Mouse (Mus musculus) intestine, postnatal 0 days (tissue): Measurements from ENCODE around the gene Gm49366. TPM values are rescaled to one million over a fixed set of nuclear protein-coding genes. Genes with fewer than 3 reads are reported as not detected.
"Not testable (repeated sequence)": the region's sequence is repeated elsewhere in the genome, so short reads cannot be mapped to it uniquely, and the experiment has no call there.

Experiments used
- ATAC-seq: fragments of 200-750 bp; cut with Nextera tagmentation; 2 replicates; pipeline ENCODE4 v1.8.0; 2017; ENCODE audit warnings: mild to moderate bottlenecking, moderate TSS enrichment, moderate library complexity
- H3K27ac ChIP-seq: fragments of 300-500 bp; sonication (generic); 2 replicates; pipeline ENCODE4 v1.5.1; 2014; ENCODE audit warnings: mild to moderate bottlenecking, low read depth, low read length, moderate library complexity
- H3K27me3 ChIP-seq: fragments of 300-500 bp; sonication (generic); replicated peaks from 2 replicates; pipeline ENCODE4 v1.6.1; 2014; ENCODE audit warnings: low read length, mixed read lengths; ENCODE audit not compliant: control insufficient read depth, insufficient read depth
- H3K36me3 ChIP-seq: fragments of 300-500 bp; sonication (generic); 2 replicates; pipeline ENCODE4 v1.6.1; 2014; ENCODE audit warnings: mild to moderate bottlenecking, moderate library complexity; ENCODE audit not compliant: control insufficient read depth, insufficient read depth
- H3K4me1 ChIP-seq: fragments of 300-500 bp; sonication (generic); replicated peaks from 2 replicates; pipeline ENCODE4 v1.6.1; 2014; ENCODE audit warnings: antibody characterized with exemption, low read length, mixed read lengths; ENCODE audit not compliant: control insufficient read depth, insufficient read depth
- H3K4me2 ChIP-seq: fragments of 300-500 bp; sonication (generic); replicated peaks from 2 replicates; pipeline ENCODE4 v1.6.1; 2014; ENCODE audit warnings: low read depth, mild to moderate bottlenecking, moderate library complexity
- H3K4me3 ChIP-seq: fragments of 300-500 bp; sonication (generic); 2 replicates; pipeline ENCODE4 v1.5.1; 2014; ENCODE audit warnings: low read depth, low read length
- H3K9ac ChIP-seq: fragments of 300-500 bp; sonication (generic); 2 replicates; pipeline ENCODE4 v1.6.1; 2014; ENCODE audit warnings: mild to moderate bottlenecking, low read depth, low read length
- H3K9me3 ChIP-seq: fragments of 300-500 bp; sonication (generic); 2 replicates; pipeline ENCODE4 v1.6.1; 2016; ENCODE audit warnings: mixed run types; ENCODE audit not compliant: control insufficient read depth
- CTCF ChIP-seq: sonication (generic); IDR thresholded peaks from 2 replicates; pipeline ENCODE4 v1.5.1; 2016; ENCODE audit warnings: low read depth, mild to moderate bottlenecking, control low read depth, antibody characterized with exemption, moderate library complexity
- WGBS: fragments of 180-500 bp; shearing (Covaris S2); extraction: QIAGEN DNeasy Blood & Tissue Kit; methylation state at CpG from one replicate; pipeline ENCODE4 v1.1.7; 2014; 5-methylcytosine and 5-hydroxymethylcytosine counted together
- polyA plus RNA-seq: library from polyadenylated mRNA; unstranded; fragments of >200 nt; fragmentation: Nextera tagmentation; extraction: Ambion mirVana; gene quantifications from 2 replicates; pipeline ENCODE4 v1.2.1, GENCODE M21; 2015

Gm49366 gene
- polyA plus RNA-seq, 1 experiment from 2014 or later = not detected

DNA sequence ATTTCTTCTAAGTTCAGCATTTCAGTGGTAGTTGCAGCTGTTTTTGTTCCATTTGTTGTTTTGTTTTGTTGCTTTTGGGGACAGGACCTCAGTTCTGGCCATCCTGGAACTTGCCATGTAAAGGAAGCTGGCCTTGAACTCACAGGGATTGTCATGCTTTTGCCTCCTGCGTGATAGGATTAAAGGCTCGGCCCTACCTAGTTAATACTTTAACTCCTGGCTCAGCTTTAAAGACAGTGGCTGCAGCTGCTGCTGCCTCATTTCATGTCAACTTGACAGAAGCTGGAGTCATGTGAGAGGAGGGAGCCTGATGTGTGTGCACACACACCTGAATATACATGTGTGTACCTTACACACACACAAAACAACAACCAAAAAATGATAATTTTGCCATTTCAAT lies 5.3 kb downstream of the Gm49366 start:
- no peak overlapping the region for H3K4me2 ChIP-seq
- no peak overlapping the region for H3K4me3 ChIP-seq
- no peaks in the 10 kb centered on the region for H3K27me3 ChIP-seq
- H3K27ac ChIP-seq = no peak overlapping the region
- no peak for TF ChIP-seq CTCF
- no peaks in the 10 kb centered on the region for H3K36me3 ChIP-seq
- WGBS = 41% methylated on average over 2 of the region's 2 CpGs
- no peak for ATAC-seq
- no peaks in the 10 kb centered on the region; the same call in 1 of the 2 replicates for H3K9me3 ChIP-seq
- H3K4me1 ChIP-seq = no peaks in the 10 kb centered on the region; the same call in 1 of the 2 replicates
- H3K9ac ChIP-seq = no peak overlapping the region

DNA sequence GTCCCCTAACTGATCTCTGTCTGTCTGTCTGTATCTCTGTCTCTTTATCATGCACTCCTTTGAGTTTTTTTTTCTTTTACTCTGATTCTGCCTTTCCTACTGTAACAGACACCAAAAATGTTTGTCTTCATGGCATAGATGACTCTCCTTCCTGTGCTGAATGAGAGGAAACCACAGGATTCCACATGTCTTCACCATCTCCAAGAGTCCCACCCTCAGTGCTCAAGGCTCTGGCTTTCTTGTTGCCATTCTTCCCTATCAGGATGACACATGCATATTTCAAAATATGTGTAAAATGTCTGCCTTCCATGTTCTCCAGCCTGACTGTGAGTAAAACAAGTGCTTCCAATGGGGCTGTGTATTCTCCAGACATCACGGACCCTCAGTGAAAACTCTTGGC lies 8.2 kb downstream of the Gm49366 start:
- ATAC-seq = no peak
- 91% methylated on average over 1 of the region's 1 CpGs for WGBS
- H3K4me3 ChIP-seq = no peak overlapping the region
- no peak for TF ChIP-seq CTCF
- H3K36me3 ChIP-seq = no peaks in the 10 kb centered on the region
- no peaks in the 10 kb centered on the region for H3K27me3 ChIP-seq
- H3K4me2 ChIP-seq = no peak overlapping the region
- H3K27ac ChIP-seq = no peak overlapping the region
- no peaks in the 10 kb centered on the region; the same call in 1 of the 2 replicates for H3K4me1 ChIP-seq
- H3K9ac ChIP-seq = no peak overlapping the region
- no peaks in the 10 kb centered on the region; the same call in 1 of the 2 replicates for H3K9me3 ChIP-seq

DNA sequence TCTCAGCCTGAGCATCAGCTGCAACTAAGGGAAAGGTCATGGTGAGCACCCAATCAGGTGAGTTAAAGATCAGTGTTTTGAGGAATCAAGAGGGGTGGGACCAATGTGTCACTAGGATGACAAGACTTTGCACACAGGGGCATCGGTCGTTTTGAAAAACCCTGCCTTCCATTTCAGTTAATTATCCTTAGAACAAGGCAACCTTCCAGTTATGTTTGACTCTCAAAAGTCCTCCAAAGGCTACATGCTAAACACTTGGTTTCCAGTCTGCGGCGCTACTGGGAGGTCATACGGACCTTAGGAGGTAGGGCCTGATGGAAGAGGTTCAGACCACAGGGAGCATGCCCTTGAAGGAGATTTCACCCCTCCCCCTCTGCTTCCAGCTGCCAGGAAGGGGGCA lies 12.0 kb downstream of the Gm49366 start:
- H3K36me3 ChIP-seq, H3K27ac ChIP-seq, H3K4me3 ChIP-seq, H3K9ac ChIP-seq, H3K4me1 ChIP-seq, H3K9me3 ChIP-seq, H3K4me2 ChIP-seq, H3K27me3 ChIP-seq, ATAC-seq: not testable (repeated sequence)
- 82% methylated on average over 5 of the region's 5 CpGs for WGBS

DNA sequence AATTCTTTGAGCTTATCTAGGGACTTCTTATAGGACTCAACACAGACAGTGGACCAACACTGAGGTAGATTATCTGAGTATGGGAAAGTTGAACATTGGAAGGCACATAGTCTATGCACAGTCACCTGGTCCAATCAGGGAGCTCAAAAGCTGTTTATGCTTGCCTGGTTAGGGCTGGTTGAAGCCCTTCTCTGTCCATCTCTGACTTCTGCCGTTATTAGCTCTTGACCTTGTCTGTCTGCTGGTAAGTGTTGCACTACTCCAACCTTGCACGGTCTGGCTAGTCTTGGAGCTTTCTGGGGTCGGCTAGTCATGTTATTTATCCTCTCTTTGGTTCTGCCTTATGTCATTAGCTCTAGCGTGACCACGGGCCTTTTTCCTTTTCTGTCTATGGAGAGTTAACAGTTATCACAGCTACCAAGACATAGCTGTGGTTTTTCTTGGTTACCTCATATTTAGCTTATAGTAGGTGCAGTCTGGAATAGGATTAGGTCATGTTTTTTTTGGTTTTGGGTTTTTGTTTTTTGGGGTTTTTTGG lies 13.3 kb downstream of the Gm49366 start, which contains the start of gene Acot3:
Gene Acot3, plus strand, starts transcription at position 208 of the 538 bp plus-strand sequence.
- Histone ChIP-seq H3K9ac (0 out of 2 replicates have a peak within 1 kb of the TSS, but pooled peaks have one; percentile 40), H3K36me3 (no peaks in the 10 kb centered on the region), H3K4me2 (peak within 1 kb of the TSS; percentile 80), H3K27ac (no peak within 1 kb of the TSS; the same call in 1 of the 2 replicates), H3K9me3 (no peaks in the 10 kb centered on the region; the same call in 1 of the 2 replicates), H3K4me3 (peak within 1 kb of the TSS; percentile 40; the same call in 1 of the 2 replicates), H3K4me1 (0 out of 2 replicates have a peak, but pooled peaks cover 4% of the 10 kb centered on the region), H3K27me3 (no peaks in the 10 kb centered on the region)
- no peak for TF ChIP-seq CTCF
- WGBS = 65% methylated on average over 5 of the region's 5 CpGs
- no peak for ATAC-seq

DNA sequence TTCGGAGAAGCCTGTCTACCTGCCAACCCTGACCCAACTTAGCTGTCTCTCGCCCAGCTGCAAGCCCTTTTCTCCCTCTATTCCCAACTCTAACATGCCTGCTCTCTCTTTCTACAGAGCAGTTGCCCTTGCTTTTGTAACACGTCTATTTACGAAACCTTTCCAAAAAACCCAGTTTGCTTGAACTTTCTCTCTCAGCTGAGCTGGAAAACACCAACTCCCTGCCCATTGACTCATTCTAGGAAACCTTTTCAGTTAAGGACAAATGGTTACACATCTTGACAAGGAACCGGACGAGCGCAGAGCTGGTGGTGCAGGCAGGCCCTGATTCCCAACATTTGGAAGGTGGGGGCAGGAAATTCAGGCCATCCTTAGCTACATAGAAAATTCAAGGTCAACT lies 13.9 kb downstream of the Gm49366 start:
- H3K9ac ChIP-seq = no peak overlapping the region
- H3K27me3 ChIP-seq = no peaks in the 10 kb centered on the region
- H3K9me3 ChIP-seq = no peaks in the 10 kb centered on the region; the same call in 1 of the 2 replicates
- no peak overlapping the region for H3K4me3 ChIP-seq
- H3K27ac ChIP-seq = no peak overlapping the region; the same call in 1 of the 2 replicates
- 0 out of 2 replicates have a peak, but pooled peaks cover 4% of the 10 kb centered on the region for H3K4me1 ChIP-seq
- H3K36me3 ChIP-seq = no peaks in the 10 kb centered on the region
- peak overlapping the region; percentile 80; the same call in 1 of the 2 replicates for H3K4me2 ChIP-seq
- ATAC-seq = no peak
- 93% methylated on average over 7 of the region's 7 CpGs for WGBS
- TF ChIP-seq CTCF = no peak

DNA sequence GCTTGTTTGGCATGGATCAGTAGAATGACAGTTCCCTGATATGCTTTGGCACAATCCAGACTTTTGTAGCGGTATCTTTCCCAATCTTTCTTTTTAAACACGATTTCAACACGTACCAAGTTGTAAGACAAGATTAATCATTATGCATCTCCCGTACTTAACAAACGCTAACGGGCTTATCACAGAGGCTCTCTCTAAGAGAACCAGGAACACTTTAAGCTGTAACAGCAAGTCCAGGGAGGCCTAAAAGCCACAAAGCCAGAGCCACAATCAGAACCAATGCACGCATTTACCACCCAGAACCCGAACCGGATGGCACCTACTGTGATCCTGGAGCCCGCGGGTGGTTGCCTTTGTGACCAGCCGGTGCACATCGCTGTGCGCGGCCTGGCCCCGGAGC lies 14.4 kb downstream of the Gm49366 start:
- 6% methylated on average over 16 of the region's 16 CpGs for WGBS
- Histone ChIP-seq H3K9ac (0 out of 2 replicates have a peak overlapping the region, but pooled peaks have one; percentile 40), H3K27ac (peak overlapping the region; percentile 35; the same call in 1 of the 2 replicates)

More for the DNA sequence above, 14.4 kb downstream of the Gm49366 start:
- Histone ChIP-seq H3K4me3 (peak overlapping the region; percentile 40), H3K4me2 (peak overlapping the region; percentile 80), H3K4me1 (0 out of 2 replicates have a peak, but pooled peaks cover 4% of the 10 kb centered on the region), H3K9me3 (no peaks in the 10 kb centered on the region; the same call in 1 of the 2 replicates), H3K36me3 (no peaks in the 10 kb centered on the region), H3K27me3 (no peaks in the 10 kb centered on the region)
- 0 out of 2 replicates have a peak, but pooled peaks have one; percentile 36 for ATAC-seq
- no peak for TF ChIP-seq CTCF
